Mouse (Mus musculus) liver, postnatal 0 days (tissue): ENCODE results near the gene Gas2l3.

Experiments used
- CTCF ChIP-seq: sonication (generic); IDR thresholded peaks from 2 replicates; pipeline ENCODE4 v1.5.1; 2016; ENCODE audit warnings: antibody characterized with exemption, low read depth
- EP300 ChIP-seq: IDR thresholded peaks from 2 replicates; pipeline ENCODE4 v1.6.1; 2016; ENCODE audit warnings: antibody characterized with exemption, low read depth, mild to moderate bottlenecking

GRCm38 (mm10) chr10:89437472-89437871 is 6.3 kb downstream of the Gas2l3 start:
- no peak for TF ChIP-seq EP300
- no peak for TF ChIP-seq CTCF
